Mouse (Mus musculus): ENCODE data around the gene Mobp. TPM values are rescaled to one million over a fixed set of nuclear protein-coding genes. Genes with fewer than 3 reads are reported as not detected.

The Mobp gene
- polyA plus RNA-seq, 2 experiments = not detected

DNA sequence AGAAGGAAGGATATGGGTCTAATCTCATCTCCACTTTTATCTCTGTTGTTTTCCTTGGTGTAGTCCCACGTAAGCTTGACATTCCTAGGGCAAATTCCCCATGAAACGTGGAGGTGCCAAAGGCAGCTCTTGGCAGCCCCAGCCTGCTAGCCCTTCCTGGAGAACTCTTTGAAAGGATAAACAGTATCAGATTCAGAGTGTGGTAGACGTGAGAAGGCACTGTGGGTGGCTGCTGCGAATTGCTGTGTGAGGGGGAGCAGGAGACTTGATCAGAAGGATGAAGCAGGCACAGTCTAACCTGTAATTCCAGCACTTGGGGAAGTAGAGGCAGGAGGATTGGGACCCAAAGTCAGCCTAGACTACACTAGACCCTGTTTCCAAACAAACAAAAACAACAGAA, 51.4 kb downstream of the Mobp start:
- Histone ChIP-seq H3K27me3 (ENCODE audit: control insufficient read depth, insufficient read depth, low read length) (no peaks in the 10 kb centered on the region), H3K27ac (replicated peaks; ENCODE audit: low read depth, low read length) (no peak overlapping the region), H3K9me3 (ENCODE audit: control insufficient read depth, low read length) (no peaks in the 10 kb centered on the region), H3K36me3 (ENCODE audit: control insufficient read depth, insufficient read depth, low read length) (no peaks in the 10 kb centered on the region), H3K4me1 (ENCODE audit: control insufficient read depth, insufficient read depth, low read length) (no peaks in the 10 kb centered on the region), H3K9ac (ENCODE audit: low read depth, low read length, severe bottlenecking) (no peak overlapping the region), H3K4me3 (replicated peaks; ENCODE audit: low read length) (no peak overlapping the region), H3K4me2 (replicated peaks; ENCODE audit: low read depth, low read length, severe bottlenecking) (no peak overlapping the region)
- ATAC-seq (ENCODE audit: low FRiP score, low read depth) = no peak
- no peak for DNase-seq (ENCODE audit: low spot score)
- WGBS = 63% methylated on average over 4 of the region's 4 CpGs
- no peak for TF ChIP-seq POLR2A (IDR thresholded peaks at IDR 0.05; ENCODE audit: borderline replicate concordance, extremely low read depth, insufficient read depth, insufficient read length)

DNA sequence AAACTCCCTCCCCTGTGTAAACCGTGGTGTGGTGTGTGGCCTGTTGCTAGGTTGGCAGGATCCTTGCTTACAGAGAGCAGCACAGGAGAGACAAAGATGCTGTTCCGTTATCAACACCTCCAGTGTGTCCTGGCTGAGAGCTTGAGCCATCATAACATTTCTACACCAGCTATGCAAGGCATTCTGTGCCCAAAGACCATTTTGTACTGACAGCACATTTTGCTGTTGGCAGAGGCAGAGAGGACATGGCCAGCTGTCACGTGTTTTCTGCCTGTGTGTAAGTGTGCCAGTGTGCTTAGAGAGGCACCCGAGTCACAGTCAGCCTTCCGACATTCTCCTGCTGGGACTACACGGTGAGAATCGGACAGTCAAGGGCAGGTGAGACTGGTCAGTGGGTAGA, 52.2 kb downstream of the Mobp start:
- Histone ChIP-seq H3K4me2 (replicated peaks; ENCODE audit: low read depth, low read length, severe bottlenecking) (no peak overlapping the region), H3K9me3 (ENCODE audit: control insufficient read depth, low read length) (no peaks in the 10 kb centered on the region), H3K4me3 (replicated peaks; ENCODE audit: low read length) (no peak overlapping the region), H3K27ac (replicated peaks; ENCODE audit: low read depth, low read length) (no peak overlapping the region), H3K27me3 (ENCODE audit: control insufficient read depth, insufficient read depth, low read length) (no peaks in the 10 kb centered on the region), H3K9ac (ENCODE audit: low read depth, low read length, severe bottlenecking) (no peak overlapping the region), H3K4me1 (ENCODE audit: control insufficient read depth, insufficient read depth, low read length) (0 out of 2 replicates have a peak, but pooled peaks cover 5% of the 10 kb centered on the region), H3K36me3 (ENCODE audit: control insufficient read depth, insufficient read depth, low read length) (no peaks in the 10 kb centered on the region)
- no peak for TF ChIP-seq POLR2A (IDR thresholded peaks at IDR 0.05; ENCODE audit: borderline replicate concordance, extremely low read depth, insufficient read depth, insufficient read length)
- DNase-seq (ENCODE audit: low spot score) (no peak), ATAC-seq (ENCODE audit: low FRiP score, low read depth) (no peak)
- WGBS = 80% methylated on average over 7 of the region's 7 CpGs

DNA sequence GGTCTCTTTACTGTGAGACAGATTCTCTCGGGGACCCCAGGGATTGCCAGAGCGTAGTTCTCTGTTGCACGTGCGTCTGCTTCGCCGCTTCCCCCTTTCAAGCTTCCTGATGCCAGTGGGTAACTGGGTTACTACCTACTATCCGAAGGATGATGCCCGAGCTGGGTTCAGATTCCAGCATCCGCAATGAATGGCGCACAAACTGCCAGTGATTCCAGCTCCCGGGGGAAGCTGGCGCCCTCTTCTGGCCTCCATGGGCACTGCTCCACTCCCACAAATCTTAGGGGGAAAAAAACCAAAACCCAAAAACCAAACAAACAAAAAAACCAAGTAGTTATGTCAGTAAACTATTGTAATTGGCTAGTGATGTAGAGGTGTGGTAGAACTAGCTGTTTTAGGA, 53.2 kb downstream of the Mobp start:
- Histone ChIP-seq H3K4me1 (ENCODE audit: control insufficient read depth, insufficient read depth, low read length) (peaks cover 11% of the 10 kb centered on the region; the same call in 1 of the 2 replicates), H3K4me3 (replicated peaks; ENCODE audit: low read length) (no peak overlapping the region), H3K27me3 (ENCODE audit: control insufficient read depth, insufficient read depth, low read length) (no peaks in the 10 kb centered on the region), H3K9ac (ENCODE audit: low read depth, low read length, severe bottlenecking) (no peak overlapping the region), H3K36me3 (ENCODE audit: control insufficient read depth, insufficient read depth, low read length) (no peaks in the 10 kb centered on the region), H3K4me2 (replicated peaks; ENCODE audit: low read depth, low read length, severe bottlenecking) (no peak overlapping the region), H3K27ac (replicated peaks; ENCODE audit: low read depth, low read length) (no peak overlapping the region), H3K9me3 (ENCODE audit: control insufficient read depth, low read length) (no peaks in the 10 kb centered on the region)
- no peak for ATAC-seq (ENCODE audit: low FRiP score, low read depth)
- TF ChIP-seq POLR2A (IDR thresholded peaks at IDR 0.05; ENCODE audit: borderline replicate concordance, extremely low read depth, insufficient read depth, insufficient read length) = no peak
- DNase-seq (ENCODE audit: low spot score) = no peak
- 28% methylated on average over 12 of the region's 12 CpGs for WGBS

DNA sequence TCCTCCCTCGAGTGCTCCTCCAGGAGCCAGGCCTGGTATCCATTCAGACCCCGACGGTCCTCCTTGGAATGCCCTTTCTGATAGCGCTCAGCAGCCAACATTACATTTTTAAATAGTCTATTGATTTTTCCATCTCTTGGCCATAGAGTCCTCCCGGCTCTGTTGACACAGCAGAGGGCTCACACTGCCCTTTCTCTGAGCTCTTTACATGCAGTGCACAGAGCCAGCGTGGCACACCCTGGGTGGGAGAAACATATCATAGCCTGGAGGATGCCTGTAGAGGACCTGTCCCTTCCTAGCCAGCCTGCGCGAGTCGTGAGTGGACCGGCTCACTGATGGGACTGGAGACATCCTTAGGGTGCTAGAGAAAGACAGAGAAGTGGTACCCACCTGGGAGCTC, 54.4 kb downstream of the Mobp start:
- WGBS = 84% methylated on average over 10 of the region's 10 CpGs
- Histone ChIP-seq H3K27me3 (ENCODE audit: control insufficient read depth, insufficient read depth, low read length) (no peaks in the 10 kb centered on the region), H3K27ac (replicated peaks; ENCODE audit: low read depth, low read length) (no peak overlapping the region), H3K36me3 (ENCODE audit: control insufficient read depth, insufficient read depth, low read length) (no peaks in the 10 kb centered on the region), H3K4me2 (replicated peaks; ENCODE audit: low read depth, low read length, severe bottlenecking) (no peak overlapping the region), H3K4me1 (ENCODE audit: control insufficient read depth, insufficient read depth, low read length) (peaks cover 11% of the 10 kb centered on the region; the same call in 1 of the 2 replicates), H3K4me3 (replicated peaks; ENCODE audit: low read length) (no peak overlapping the region), H3K9ac (ENCODE audit: low read depth, low read length, severe bottlenecking) (no peak overlapping the region), H3K9me3 (ENCODE audit: control insufficient read depth, low read length) (no peaks in the 10 kb centered on the region)
- ATAC-seq (ENCODE audit: low FRiP score, low read depth) (no peak), DNase-seq (ENCODE audit: low spot score) (no peak)
- TF ChIP-seq POLR2A (IDR thresholded peaks at IDR 0.05; ENCODE audit: borderline replicate concordance, extremely low read depth, insufficient read depth, insufficient read length) = no peak

DNA sequence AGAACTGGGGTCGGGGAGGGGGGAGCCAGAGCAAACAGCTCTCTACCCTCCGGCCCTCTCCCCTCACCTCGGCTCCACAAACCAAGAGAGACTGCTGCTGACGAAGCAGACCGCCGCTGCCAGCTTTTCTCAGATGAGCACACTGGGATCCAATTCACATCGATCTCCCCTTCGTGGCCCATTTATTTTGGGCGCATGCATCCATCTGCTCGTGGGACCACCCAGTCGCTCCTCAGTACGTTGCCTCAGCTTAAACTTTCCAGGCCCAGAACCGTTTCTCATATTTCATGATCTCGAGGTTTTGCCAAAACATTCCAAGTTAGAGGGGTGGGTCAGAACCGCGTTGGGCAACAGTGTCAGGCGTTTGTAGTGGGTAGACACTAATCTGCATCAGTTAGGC, 57.4 kb downstream of the Mobp start:
- Histone ChIP-seq H3K4me3 (replicated peaks; ENCODE audit: low read length) (no peak overlapping the region), H3K27me3 (ENCODE audit: control insufficient read depth, insufficient read depth, low read length) (no peaks in the 10 kb centered on the region), H3K4me2 (replicated peaks; ENCODE audit: low read depth, low read length, severe bottlenecking) (no peak overlapping the region), H3K36me3 (ENCODE audit: control insufficient read depth, insufficient read depth, low read length) (no peaks in the 10 kb centered on the region), H3K27ac (replicated peaks; ENCODE audit: low read depth, low read length) (peak overlapping the region; percentile 35), H3K9ac (ENCODE audit: low read depth, low read length, severe bottlenecking) (peak overlapping the region; percentile 5; the same call in 1 of the 2 replicates), H3K9me3 (ENCODE audit: control insufficient read depth, low read length) (no peaks in the 10 kb centered on the region), H3K4me1 (ENCODE audit: control insufficient read depth, insufficient read depth, low read length) (peaks cover 11% of the 10 kb centered on the region; the same call in 1 of the 2 replicates)
- no peak for TF ChIP-seq POLR2A (IDR thresholded peaks at IDR 0.05; ENCODE audit: borderline replicate concordance, extremely low read depth, insufficient read depth, insufficient read length)
- ATAC-seq (ENCODE audit: low FRiP score, low read depth) (peak; percentile 56; the same call in 1 of the 2 replicates), DNase-seq (ENCODE audit: low spot score) (peak; percentile 35)
- WGBS = 43% methylated on average over 16 of the region's 17 CpGs

DNA sequence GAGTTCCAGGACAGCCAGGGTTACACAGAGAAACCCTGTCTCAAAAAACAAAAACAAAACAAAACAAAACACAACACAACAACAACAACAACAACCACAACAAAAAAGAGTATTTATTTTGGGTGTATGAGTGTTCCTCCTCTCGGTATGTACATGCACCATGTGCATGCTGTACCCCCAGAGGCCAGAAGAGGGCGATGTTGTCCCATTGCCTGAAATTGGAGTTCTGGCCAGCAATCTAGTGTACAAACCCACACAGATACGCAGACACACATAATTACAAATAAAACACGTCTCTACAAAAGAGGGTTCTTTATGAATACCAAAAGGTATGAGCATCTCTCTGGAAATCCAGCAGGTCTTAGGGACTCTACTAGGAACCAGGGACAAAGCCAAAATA, 60.6 kb downstream of the Mobp start:
- peaks cover 11% of the 10 kb centered on the region; the same call in 1 of the 2 replicates for H3K4me1 ChIP-seq (ENCODE audit: control insufficient read depth, insufficient read depth, low read length)
- H3K27me3 ChIP-seq (ENCODE audit: control insufficient read depth, insufficient read depth, low read length) = no peaks in the 10 kb centered on the region
- H3K9ac ChIP-seq (ENCODE audit: low read depth, low read length, severe bottlenecking) = no peak overlapping the region
- no peak overlapping the region for H3K4me3 ChIP-seq (replicated peaks; ENCODE audit: low read length)
- DNase-seq (ENCODE audit: low spot score) (no peak), ATAC-seq (ENCODE audit: low FRiP score, low read depth) (no peak)
- no peak for TF ChIP-seq POLR2A (IDR thresholded peaks at IDR 0.05; ENCODE audit: borderline replicate concordance, extremely low read depth, insufficient read depth, insufficient read length)
- H3K4me2 ChIP-seq (replicated peaks; ENCODE audit: low read depth, low read length, severe bottlenecking) = no peak overlapping the region
- no peak overlapping the region for H3K27ac ChIP-seq (replicated peaks; ENCODE audit: low read depth, low read length)
- 75% methylated on average over 4 of the region's 4 CpGs for WGBS
- H3K36me3 ChIP-seq (ENCODE audit: control insufficient read depth, insufficient read depth, low read length) = no peaks in the 10 kb centered on the region
- H3K9me3 ChIP-seq (ENCODE audit: control insufficient read depth, low read length) = no peaks in the 10 kb centered on the region
